Mouse (Mus musculus) cerebellum, adult 2 months (tissue): ENCODE measurements around the gene Hebp1.

ENCODE experiments used
- CTCF ChIP-seq: fragments of 200-500 bp; IDR thresholded peaks from 2 replicates; pipeline ENCODE4 v1.5.1; 2011; ENCODE audit warnings: low read depth, mild to moderate bottlenecking, control low read depth, low read length, moderate library complexity, borderline replicate concordance; ENCODE audit not compliant: insufficient read depth
- POLR2A ChIP-seq: fragments of 200-500 bp; IDR thresholded peaks from 2 replicates; pipeline ENCODE4 v1.6.1; 2011; ENCODE audit warnings: low read length, control low read depth, borderline replicate concordance; ENCODE audit not compliant: insufficient read depth

- TF ChIP-seq CTCF = no peak
- no peak for TF ChIP-seq POLR2A
Measured at GRCm38 (mm10) chr6:135116479-135116878, 81.3 kb downstream of the Hebp1 start.
